Mouse (Mus musculus) hindbrain, embryonic 14.5 days (tissue): ENCODE results near the gene Olfr1423. TPM values are rescaled to one million over a fixed set of nuclear protein-coding genes. Genes with fewer than 3 reads are reported as not detected.
"Not testable (repeated sequence)": the region's sequence is repeated elsewhere in the genome, so short reads cannot be mapped to it uniquely, and the experiment has no call there.

Source experiments
- ATAC-seq: fragments of 200-750 bp; cut with Nextera tagmentation; 2 replicates; pipeline ENCODE4 v1.8.0; 2017; ENCODE audit warnings: moderate number of reproducible peaks, mild to moderate bottlenecking, moderate TSS enrichment, moderate library complexity; ENCODE audit not compliant: low FRiP score
- DNase-seq: peaks from one replicate; pipeline ENCODE4 v3.0.0-alpha.2; 2015; ENCODE audit warnings: low spot score
- H3K27ac ChIP-seq: fragments of 300-500 bp; sonication (generic); 2 replicates; pipeline ENCODE4 v1.5.1; 2014; ENCODE audit warnings: mild to moderate bottlenecking, moderate library complexity
- H3K27me3 ChIP-seq: fragments of 300-500 bp; sonication (generic); 2 replicates; pipeline ENCODE4 v1.6.1; 2014; ENCODE audit warnings: mild to moderate bottlenecking, low read length, mixed read lengths; ENCODE audit not compliant: control insufficient read depth, insufficient read depth
- H3K36me3 ChIP-seq: fragments of 300-500 bp; sonication (generic); replicated peaks from 2 replicates; pipeline ENCODE4 v1.6.1; 2014; ENCODE audit not compliant: control insufficient read depth, insufficient read depth
- H3K4me1 ChIP-seq: fragments of 300-500 bp; sonication (generic); replicated peaks from 2 replicates; pipeline ENCODE4 v1.6.1; 2014; ENCODE audit warnings: antibody characterized with exemption, low read length, mixed read lengths; ENCODE audit not compliant: control insufficient read depth, insufficient read depth
- H3K4me2 ChIP-seq: fragments of 300-500 bp; sonication (generic); replicated peaks from 2 replicates; pipeline ENCODE4 v1.6.1; 2014; ENCODE audit warnings: mild to moderate bottlenecking, moderate library complexity
- H3K4me3 ChIP-seq: fragments of 300-500 bp; sonication (generic); replicated peaks from 2 replicates; pipeline ENCODE4 v1.5.1; 2014; ENCODE audit warnings: mild to moderate bottlenecking, low read length
- H3K9ac ChIP-seq: fragments of 300-500 bp; sonication (generic); 2 replicates; pipeline ENCODE4 v1.6.1; 2014
- H3K9me3 ChIP-seq: fragments of 300-500 bp; sonication (generic); 2 replicates; pipeline ENCODE4 v1.6.1; 2016; ENCODE audit warnings: low read length; ENCODE audit not compliant: control insufficient read depth
- WGBS: fragments of 180-500 bp; shearing (Covaris S2); extraction: QIAGEN DNeasy Blood & Tissue Kit; methylation state at CpG from one replicate; pipeline ENCODE4 v1.1.7; 2014; 5-methylcytosine and 5-hydroxymethylcytosine counted together
- polyA plus RNA-seq: library from polyadenylated mRNA; unstranded; fragments of >200 nt; fragmentation: Nextera tagmentation; extraction: Ambion mirVana; gene quantifications from 2 replicates; pipeline ENCODE4 v1.2.1, GENCODE M21; 2014

Gene Olfr1423
- polyA plus RNA-seq, result not detected in 2 replicates

GRCm38 (mm10) chr19:12041217-12041616 lies at the start of gene Olfr1423:
Olfr1423 (minus strand) TSS chr19:12041317.
- H3K27me3 ChIP-seq, result no peaks in the 10 kb centered on the region
- H3K9me3 ChIP-seq, result no peaks in the 10 kb centered on the region
- H3K9ac ChIP-seq, result no peak within 1 kb of the TSS
- 73% methylated on average over 2 of the region's 2 CpGs for WGBS
- H3K4me2 ChIP-seq, result no peak within 1 kb of the TSS
- ATAC-seq, result no peak
- H3K36me3 ChIP-seq, result no peaks in the 10 kb centered on the region
- H3K4me3 ChIP-seq, result no peak within 1 kb of the TSS
- no peak within 1 kb of the TSS for H3K27ac ChIP-seq
- H3K4me1 ChIP-seq, result no peaks in the 10 kb centered on the region
- DNase-seq, result no peak

DNA sequence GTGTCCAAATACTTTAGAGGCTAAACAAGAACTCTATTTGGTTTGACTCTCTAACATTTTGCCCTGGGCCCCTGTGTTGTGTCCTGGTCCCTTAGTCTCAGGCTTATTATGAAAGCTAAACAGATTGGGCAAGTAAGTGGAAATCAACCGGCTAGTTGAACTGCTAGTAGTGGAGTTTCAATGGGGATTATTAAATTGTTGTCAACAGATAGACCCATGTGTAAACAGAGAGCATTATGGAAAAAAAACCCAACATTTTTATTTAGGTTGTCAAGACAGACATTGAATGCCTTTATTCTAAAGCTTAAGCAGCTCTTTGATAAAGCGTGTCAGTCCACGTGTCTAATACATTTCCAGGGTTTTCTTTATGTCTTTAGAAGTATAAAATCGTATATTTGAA lies 36.5 kb upstream of the Olfr1423 start, which contains the start of gene Olfr1425:
TSS of gene Olfr1425 (minus strand) at position 101 of the 400 bp plus-strand sequence.
- H3K27me3 ChIP-seq, H3K9ac ChIP-seq, H3K9me3 ChIP-seq, DNase-seq, H3K4me3 ChIP-seq, ATAC-seq, H3K4me1 ChIP-seq, H3K27ac ChIP-seq, H3K4me2 ChIP-seq, H3K36me3 ChIP-seq: not testable (repeated sequence)
- WGBS, result 86% methylated on average over 4 of the region's 4 CpGs

DNA sequence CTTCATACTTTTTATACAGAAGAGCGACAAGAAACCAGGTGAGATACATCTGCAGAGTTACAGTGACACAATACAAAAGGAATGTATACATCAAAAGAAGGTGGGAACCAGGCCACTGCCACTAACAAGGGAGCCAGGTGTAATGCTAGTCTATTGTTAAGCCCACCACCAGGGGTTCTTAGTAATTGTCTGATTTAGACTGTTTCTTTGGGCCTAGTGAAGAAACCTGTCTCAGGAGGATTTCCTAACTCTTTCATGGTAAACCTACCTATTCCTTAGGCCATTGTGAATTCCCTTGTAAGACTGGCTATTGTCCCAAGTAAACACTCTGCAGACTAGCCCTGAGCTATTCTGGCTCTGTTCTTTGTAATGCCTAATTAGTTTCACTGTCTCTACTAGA lies 28.4 kb upstream of the Olfr1423 start:
- not testable (repeated sequence) for H3K9me3 ChIP-seq, DNase-seq, H3K36me3 ChIP-seq, H3K4me2 ChIP-seq, ATAC-seq, H3K9ac ChIP-seq, H3K27ac ChIP-seq, H3K4me3 ChIP-seq, H3K27me3 ChIP-seq, H3K4me1 ChIP-seq
- WGBS, result 85% methylated on average over 1 of the region's 1 CpGs

DNA sequence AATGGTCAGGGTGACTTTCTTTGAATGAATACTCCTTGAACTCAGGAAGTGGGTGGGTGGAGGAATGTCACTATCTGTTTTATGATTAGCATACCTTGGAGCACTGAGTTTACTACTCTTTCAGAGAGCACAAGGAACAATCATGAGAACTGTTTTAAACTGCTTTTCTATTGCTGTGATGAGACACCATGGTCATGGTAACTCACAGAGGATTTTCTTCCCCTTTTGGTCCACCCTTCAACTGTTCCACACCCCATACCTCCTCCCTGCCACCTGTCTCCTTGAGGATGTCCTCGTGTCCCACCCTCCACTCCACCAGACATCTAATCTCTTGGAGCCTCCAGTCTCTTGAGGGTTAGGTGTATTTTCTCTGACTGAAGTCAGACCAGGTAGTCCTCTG lies 26.7 kb upstream of the Olfr1423 start:
- H3K4me1 ChIP-seq, H3K27me3 ChIP-seq, H3K4me2 ChIP-seq, ATAC-seq, H3K27ac ChIP-seq, H3K4me3 ChIP-seq, H3K36me3 ChIP-seq, H3K9me3 ChIP-seq, DNase-seq, H3K9ac ChIP-seq: not testable (repeated sequence)
- WGBS, result 72% methylated on average over 1 of the region's 1 CpGs

DNA sequence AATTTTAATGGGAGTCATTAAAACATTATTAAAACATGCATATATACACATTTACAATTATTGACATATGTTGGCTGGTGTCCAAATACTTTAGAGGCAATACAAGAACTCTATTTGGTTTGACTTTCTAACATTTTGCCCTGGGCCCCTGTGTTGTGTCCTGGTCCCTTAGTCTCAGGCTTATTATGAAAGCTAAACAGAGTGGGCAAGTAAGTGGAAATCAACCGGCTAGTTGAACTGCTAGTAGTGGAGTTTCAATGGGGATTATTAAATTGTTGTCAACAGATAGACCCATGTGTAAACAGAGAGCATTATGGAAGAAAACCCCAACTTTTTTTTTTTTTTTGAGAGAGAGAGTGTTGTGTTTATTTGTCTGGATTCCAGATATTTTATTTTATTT lies 21.5 kb upstream of the Olfr1423 start, which contains the start of gene Olfr1424:
TSS of gene Olfr1424 (minus strand) at position 101 of the 400 bp plus-strand sequence.
- H3K9me3 ChIP-seq, H3K4me3 ChIP-seq, DNase-seq, H3K9ac ChIP-seq, H3K4me2 ChIP-seq, H3K4me1 ChIP-seq, ATAC-seq, H3K27ac ChIP-seq, H3K36me3 ChIP-seq, H3K27me3 ChIP-seq: not testable (repeated sequence)
- WGBS, result 96% methylated on average over 1 of the region's 1 CpGs

GRCm38 (mm10) chr19:12043163-12043562 lies 2.0 kb upstream of the Olfr1423 start:
- WGBS, result 95% methylated on average over 5 of the region's 5 CpGs
- Histone ChIP-seq H3K4me1 (no peaks in the 10 kb centered on the region), H3K27ac (no peak overlapping the region), H3K27me3 (no peaks in the 10 kb centered on the region), H3K36me3 (no peaks in the 10 kb centered on the region), H3K4me2 (no peak overlapping the region), H3K4me3 (no peak overlapping the region), H3K9me3 (no peaks in the 10 kb centered on the region), H3K9ac (no peak overlapping the region)
- ATAC-seq (no peak), DNase-seq (no peak)

DNA sequence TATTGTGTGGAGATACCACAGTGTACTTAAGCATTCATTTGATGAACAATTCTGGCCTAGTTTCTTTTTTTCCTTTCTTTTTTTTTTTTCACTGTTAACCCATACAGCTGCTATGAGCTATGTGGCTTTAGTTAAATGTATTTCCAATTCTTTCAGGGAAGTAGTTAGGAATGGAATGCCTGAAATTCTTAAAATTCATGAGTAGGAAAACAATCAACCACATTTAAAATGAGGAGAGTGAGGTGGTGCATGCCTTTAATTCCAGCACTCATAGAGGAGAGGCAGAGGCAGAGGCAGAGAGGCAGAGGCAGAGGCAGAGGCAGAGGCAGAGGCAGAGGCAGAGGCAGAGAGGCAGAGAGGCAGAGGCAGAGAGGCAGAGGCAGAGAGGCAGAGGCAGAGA lies 3.4 kb downstream of the Olfr1423 start:
- H3K4me2 ChIP-seq, result no peak overlapping the region
- ATAC-seq (no peak), DNase-seq (no peak)
- no peaks in the 10 kb centered on the region for H3K4me1 ChIP-seq
- no peaks in the 10 kb centered on the region for H3K27me3 ChIP-seq
- no peak overlapping the region for H3K9ac ChIP-seq
- H3K4me3 ChIP-seq, result no peak overlapping the region
- H3K9me3 ChIP-seq, result no peaks in the 10 kb centered on the region
- no peaks in the 10 kb centered on the region for H3K36me3 ChIP-seq
- no peak overlapping the region for H3K27ac ChIP-seq

GRCm38 (mm10) chr19:12026606-12027005 lies 14.5 kb downstream of the Olfr1423 start:
- no peak for ATAC-seq
- Histone ChIP-seq H3K4me2 (no peak overlapping the region), H3K4me3 (no peak overlapping the region)

DNA sequence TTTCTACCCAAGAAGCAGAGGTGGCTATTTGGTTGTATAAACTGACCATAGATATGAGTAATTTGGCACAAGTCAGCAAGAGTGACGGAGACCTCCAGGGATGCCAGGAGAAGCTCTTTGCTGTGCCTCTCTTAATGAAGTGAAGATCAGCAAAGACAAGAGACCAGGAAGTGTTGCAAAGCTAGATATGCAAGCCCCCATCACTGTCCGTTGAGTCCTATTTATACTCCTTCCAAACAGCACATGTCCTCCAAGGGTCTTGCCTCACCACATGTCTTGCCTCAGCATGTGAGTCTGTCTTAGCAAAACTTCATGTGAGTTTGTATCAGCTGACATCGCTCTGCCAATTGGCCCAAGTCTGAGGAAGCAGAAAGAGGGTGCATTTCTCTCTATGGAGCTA lies 15.8 kb downstream of the Olfr1423 start:
- no peak for ATAC-seq
- no peaks in the 10 kb centered on the region for H3K27me3 ChIP-seq
- H3K4me3 ChIP-seq, result no peak overlapping the region
- 96% methylated on average over 3 of the region's 3 CpGs for WGBS
- no peaks in the 10 kb centered on the region for H3K4me1 ChIP-seq
- H3K36me3 ChIP-seq, result no peaks in the 10 kb centered on the region
- no peak overlapping the region for H3K4me2 ChIP-seq
- no peak for DNase-seq
- no peak overlapping the region for H3K9ac ChIP-seq
- H3K9me3 ChIP-seq, result no peaks in the 10 kb centered on the region
- H3K27ac ChIP-seq, result no peak overlapping the region

More at GRCm38 (mm10) chr19:12026606-12027005, 14.5 kb downstream of the Olfr1423 start:
- Histone ChIP-seq H3K27ac (no peak overlapping the region), H3K27me3 (no peaks in the 10 kb centered on the region), H3K36me3 (no peaks in the 10 kb centered on the region), H3K9ac (no peak overlapping the region), H3K9me3 (no peaks in the 10 kb centered on the region), H3K4me1 (no peaks in the 10 kb centered on the region)
- no peak for DNase-seq
- WGBS, result 92% methylated on average over 2 of the region's 2 CpGs

DNA sequence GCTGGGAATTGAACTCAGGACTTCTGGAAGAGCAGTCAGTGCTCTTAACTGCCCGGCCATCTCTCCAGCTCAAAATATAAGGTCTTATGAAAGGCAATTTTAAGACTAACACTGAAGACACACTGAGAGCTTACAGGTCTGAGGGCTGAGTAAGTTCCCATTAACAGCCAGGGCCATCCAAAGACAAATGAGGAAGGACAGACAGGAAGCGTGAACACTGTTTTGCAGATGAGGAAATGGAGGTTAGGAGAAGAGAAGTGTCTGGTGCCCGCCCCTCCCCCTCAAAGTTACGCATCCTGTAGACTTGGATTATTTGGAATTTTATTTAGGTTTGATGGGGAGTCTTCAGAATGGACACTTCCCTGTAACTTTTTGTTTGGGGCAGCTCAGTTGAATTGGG lies 17.0 kb downstream of the Olfr1423 start:
- Histone ChIP-seq H3K27ac (no peak overlapping the region), H3K4me3 (no peak overlapping the region), H3K9ac (no peak overlapping the region), H3K9me3 (no peaks in the 10 kb centered on the region), H3K4me2 (no peak overlapping the region), H3K36me3 (no peaks in the 10 kb centered on the region), H3K27me3 (no peaks in the 10 kb centered on the region), H3K4me1 (no peaks in the 10 kb centered on the region)
- 88% methylated on average over 4 of the region's 4 CpGs for WGBS
- ATAC-seq (no peak), DNase-seq (no peak)
